Mouse (Mus musculus) bone marrow, adult 2 months (tissue): ENCODE data around the gene Olfr96. TPM values are rescaled to one million over a fixed set of nuclear protein-coding genes. Genes with fewer than 3 reads are reported as not detected.

Experiments used
- H3K27ac ChIP-seq: fragments of 200-500 bp; 2 replicates; pipeline ENCODE4 v1.5.1; 2012; ENCODE audit warnings: low read depth, mild to moderate bottlenecking, control low read depth, inconsistent platforms, low read length; ENCODE audit not compliant: control insufficient read depth, poor library complexity, insufficient read depth
- H3K4me1 ChIP-seq: fragments of 200-500 bp; 2 replicates; pipeline ENCODE4 v1.6.1; 2011; ENCODE audit warnings: low read length; ENCODE audit not compliant: control insufficient read depth, insufficient read depth
- H3K4me3 ChIP-seq: fragments of 200-500 bp; replicated peaks from 2 replicates; pipeline ENCODE3; 2011; ENCODE audit warnings: mild to moderate bottlenecking, low read depth, low read length, control low read depth; ENCODE audit not compliant: control insufficient read depth
- CTCF ChIP-seq: fragments of 200-500 bp; IDR thresholded peaks from 2 replicates; pipeline ENCODE4 v1.5.1; 2011; ENCODE audit warnings: low read length, control low read depth; ENCODE audit not compliant: control insufficient read depth, insufficient read depth
- POLR2A ChIP-seq: fragments of 200-500 bp; IDR thresholded peaks from 2 replicates; pipeline ENCODE4 v1.6.1; 2011; ENCODE audit warnings: low read depth, mild to moderate bottlenecking, control low read depth, low read length, borderline replicate concordance; ENCODE audit not compliant: control insufficient read depth
- WGBS: fragments of 180-500 bp; shearing (Covaris S2); methylation state at CpG from one replicate; pipeline ENCODE4 v1.1.7; 2018; 5-methylcytosine and 5-hydroxymethylcytosine counted together
- polyA plus RNA-seq: library from polyadenylated mRNA; stranded (reverse); fragments of >200 nt; gene quantifications from 2 replicates; pipeline ENCODE4 v1.2.4, GENCODE M21; 2011; ENCODE audit warnings: low replicate concordance; ENCODE audit not compliant: missing spikeins, insufficient read depth, insufficient read length

Olfr96 gene
- polyA plus RNA-seq: not detected in 2 replicates

GRCm38 (mm10) chr17:37219846-37220245 lies at the start of gene Olfr96:
Olfr96 (plus strand) TSS chr17:37220146.
- WGBS: 46% methylated on average over 4 of the region's 4 CpGs
- Histone ChIP-seq H3K4me3 (no peak within 1 kb of the TSS), H3K27ac (no peak within 1 kb of the TSS), H3K4me1 (no peaks in the 10 kb centered on the region)
- TF ChIP-seq POLR2A (no peak), CTCF (no peak)

DNA sequence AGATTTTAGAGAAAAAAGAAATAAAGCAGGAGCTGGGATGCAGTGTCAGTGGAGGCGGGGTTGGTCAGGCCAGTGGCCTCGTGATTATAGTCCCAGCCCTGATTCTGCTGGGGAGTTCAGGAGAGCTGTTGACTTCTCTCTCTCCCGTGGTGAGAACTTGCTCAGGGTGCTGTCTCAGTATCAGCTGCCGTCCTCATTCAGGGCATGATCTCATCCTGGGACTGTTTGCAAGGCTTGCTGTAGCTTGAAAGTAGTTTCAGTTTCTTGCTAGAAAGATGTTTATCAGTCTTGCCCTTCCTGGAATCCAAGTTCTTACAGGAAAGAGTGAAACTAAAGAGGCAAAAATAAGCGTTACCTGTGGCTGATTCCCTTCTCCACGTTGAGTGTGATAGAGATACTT lies 34.5 kb upstream of the Olfr96 start:
- no peak overlapping the region for H3K27ac ChIP-seq
- no peak for TF ChIP-seq CTCF
- no peak for TF ChIP-seq POLR2A

GRCm38 (mm10) chr17:37190711-37191110 lies 29.2 kb upstream of the Olfr96 start:
- Histone ChIP-seq H3K4me3 (no peak overlapping the region), H3K4me1 (no peaks in the 10 kb centered on the region), H3K27ac (no peak overlapping the region)
- 66% methylated on average over 2 of the region's 2 CpGs for WGBS
- TF ChIP-seq CTCF (no peak), POLR2A (no peak)

More for the DNA sequence above, 34.5 kb upstream of the Olfr96 start:
- 15% methylated on average over 6 of the region's 6 CpGs for WGBS
- H3K4me3 ChIP-seq: no peak overlapping the region
- H3K4me1 ChIP-seq: no peaks in the 10 kb centered on the region

DNA sequence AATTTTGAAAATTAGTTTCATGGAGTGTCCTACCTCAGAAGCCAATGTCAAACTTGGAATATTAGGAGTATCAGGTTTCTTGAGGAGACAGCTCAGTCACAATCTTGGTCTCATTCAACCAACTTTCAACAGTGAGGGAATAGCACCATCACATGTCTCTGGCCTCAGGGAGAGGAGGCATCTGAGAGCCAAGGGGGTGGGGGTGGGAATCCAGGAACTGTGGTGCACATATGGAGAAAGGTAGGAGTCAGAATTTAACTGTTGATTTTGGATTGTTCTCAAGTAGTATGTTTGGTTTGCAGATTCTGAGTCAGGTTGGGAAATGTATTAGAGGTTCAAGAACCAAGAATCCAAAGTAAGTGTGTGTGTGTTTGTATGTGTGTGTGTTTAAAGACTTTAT lies 26.9 kb upstream of the Olfr96 start:
- no peak for TF ChIP-seq POLR2A
- no peak for TF ChIP-seq CTCF
- H3K27ac ChIP-seq: no peak overlapping the region

GRCm38 (mm10) chr17:37193656-37194055 lies 26.3 kb upstream of the Olfr96 start, which contains the start of gene Ubd:
Ubd (plus strand) TSS chr17:37193892.
- Histone ChIP-seq H3K4me1 (no peaks in the 10 kb centered on the region), H3K27ac (no peak within 1 kb of the TSS), H3K4me3 (no peak within 1 kb of the TSS)
- WGBS: 79% methylated on average over 2 of the region's 2 CpGs
- TF ChIP-seq POLR2A: no peak
- TF ChIP-seq CTCF: no peak

More for the DNA sequence above, 26.9 kb upstream of the Olfr96 start:
- Histone ChIP-seq H3K4me1 (no peaks in the 10 kb centered on the region), H3K4me3 (no peak overlapping the region)

DNA sequence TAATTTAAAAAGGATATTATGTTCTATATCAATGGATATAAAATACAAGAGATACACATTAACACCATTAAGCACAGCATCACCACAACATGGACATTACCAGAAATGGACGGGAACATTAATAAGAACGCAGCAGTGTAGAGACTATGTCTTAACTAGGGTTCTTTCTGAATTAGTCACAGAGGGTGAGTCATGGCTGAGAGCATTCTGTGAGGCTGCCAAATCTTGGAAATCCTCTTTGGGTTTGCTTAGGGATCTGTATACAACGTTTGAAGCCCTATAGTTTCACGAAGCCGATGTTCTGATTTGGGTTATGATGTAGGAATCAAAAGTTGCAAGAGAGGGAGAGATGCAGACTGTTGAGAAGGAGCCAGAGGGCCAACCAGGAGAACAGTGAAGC lies 25.2 kb upstream of the Olfr96 start:
- no peak for TF ChIP-seq POLR2A
- TF ChIP-seq CTCF: no peak
- Histone ChIP-seq H3K4me3 (no peak overlapping the region), H3K27ac (no peak overlapping the region), H3K4me1 (no peaks in the 10 kb centered on the region)
- WGBS: 81% methylated on average over 5 of the region's 5 CpGs

DNA sequence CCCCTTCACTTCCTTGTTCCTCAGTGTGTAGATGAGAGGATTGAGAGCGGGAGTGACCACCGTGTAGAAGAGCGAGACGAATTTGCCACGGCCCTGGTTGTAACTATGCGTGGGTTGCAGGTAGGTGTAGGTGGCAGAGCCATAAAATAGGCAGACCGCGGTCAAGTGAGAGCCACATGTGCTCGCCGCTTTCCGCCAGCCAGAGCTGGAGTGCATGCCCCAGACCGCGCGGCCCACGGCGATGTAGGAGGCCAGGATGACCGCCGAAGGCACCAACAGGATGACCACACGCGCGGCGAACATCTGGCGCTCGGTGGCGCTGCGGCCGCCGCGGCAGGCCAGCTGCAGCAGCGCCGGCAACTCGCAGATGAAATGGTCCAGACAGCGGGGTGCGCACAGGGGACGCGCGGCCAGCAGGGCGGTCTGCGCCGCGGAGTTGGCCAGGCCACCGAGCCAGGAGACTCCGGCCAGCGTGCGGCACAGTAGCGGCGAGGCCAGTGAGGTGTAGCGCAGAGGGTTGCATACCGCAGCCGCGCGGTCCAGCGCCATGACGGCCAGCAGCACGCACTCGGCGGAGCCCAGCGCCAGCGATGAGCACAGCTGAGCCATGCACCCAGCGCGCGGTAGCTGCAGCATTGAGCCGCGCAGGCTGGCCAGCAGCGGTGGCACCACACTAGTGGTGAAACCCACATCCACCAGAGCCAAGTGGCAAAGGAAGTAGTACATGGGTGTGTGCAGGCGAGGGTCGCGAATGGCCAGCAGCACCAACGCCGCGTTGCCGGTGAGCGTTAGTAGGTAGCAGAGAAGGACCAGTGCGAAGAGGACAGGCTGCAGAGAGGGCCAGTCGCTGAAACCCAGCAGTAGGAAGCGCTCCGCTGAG lies 22.9 kb upstream of the Olfr96 start:
- Histone ChIP-seq H3K27ac (no peak overlapping the region), H3K4me3 (no peak overlapping the region), H3K4me1 (no peaks in the 10 kb centered on the region)
- TF ChIP-seq POLR2A (no peak), CTCF (no peak)
- 3% methylated on average over 77 of the region's 77 CpGs for WGBS

- H3K4me3 ChIP-seq: no peak within 1 kb of the TSS
- no peaks in the 10 kb centered on the region for H3K4me1 ChIP-seq
- TF ChIP-seq POLR2A (no peak), CTCF (no peak)
- H3K27ac ChIP-seq: no peak within 1 kb of the TSS
- WGBS: 71% methylated on average over 2 of the region's 2 CpGs
Measured at GRCm38 (mm10) chr17:37200894-37201293, 19.1 kb upstream of the Olfr96 start, which contains the start of gene Olfr94. Olfr94 (minus strand) TSS chr17:37200994.

GRCm38 (mm10) chr17:37203206-37203916 lies 16.6 kb upstream of the Olfr96 start:
- Histone ChIP-seq H3K4me1 (no peaks in the 10 kb centered on the region), H3K27ac (no peak overlapping the region), H3K4me3 (no peak overlapping the region)
- under 1% methylated on average over 4 of the region's 4 CpGs for WGBS
- TF ChIP-seq CTCF: peak; percentile 98
- TF ChIP-seq POLR2A: no peak
